Mouse (Mus musculus): ENCODE measurements around the gene Rbpj.

DNA sequence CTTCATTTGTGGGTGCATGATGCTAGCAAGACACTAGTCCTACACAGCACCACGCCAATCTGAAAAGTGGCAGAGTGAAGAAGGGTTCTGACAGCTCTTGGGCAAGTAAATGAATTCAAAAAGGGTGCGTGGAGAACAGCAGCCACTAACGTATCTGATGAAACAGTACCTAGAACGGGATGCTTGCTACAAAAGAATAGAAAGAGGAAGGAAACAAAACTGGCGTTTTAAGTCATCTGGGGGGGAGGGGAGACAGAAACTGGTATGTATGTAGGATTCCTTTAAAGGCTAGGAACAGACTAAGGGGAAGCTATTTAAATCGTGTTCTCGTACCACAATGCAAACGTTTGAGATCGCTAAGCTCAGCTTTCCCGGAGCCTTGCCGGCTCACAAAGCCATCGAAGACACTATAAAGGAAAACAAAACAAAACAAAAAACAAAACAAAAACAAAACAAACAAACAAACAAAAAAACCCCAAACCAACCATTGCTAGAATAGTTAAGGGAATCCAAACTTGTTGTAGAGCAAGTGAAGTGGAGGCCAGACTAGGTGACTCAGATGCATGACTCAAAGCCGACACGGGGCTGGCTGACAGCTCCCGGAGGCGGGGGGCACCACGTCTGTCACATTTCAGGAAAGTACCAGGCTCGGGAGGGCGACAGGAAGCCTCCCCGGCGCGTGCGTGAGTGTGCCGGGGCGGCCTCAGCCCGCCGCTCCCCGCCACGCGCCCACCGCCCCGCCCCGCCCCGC is 122.6 kb downstream of the Rbpj start:
- TF ChIP-seq POLR2A (IDR thresholded peaks at IDR 0.05; ENCODE audit: extremely low read depth, insufficient read depth, low read length) (no peak), CTCF (IDR thresholded peaks at IDR 0.05; ENCODE audit: low read depth, low read length) (no peak)

Measured in liver, adult 2 months (tissue).